Mouse (Mus musculus): ENCODE data around the gene Fbrsl1. TPM values are rescaled to one million over a fixed set of nuclear protein-coding genes. Genes with fewer than 3 reads are reported as not detected.

Fbrsl1 gene
- 6.9 and 7.5 TPM in 2 replicates for polyA plus RNA-seq (2015; fragmentation: Nextera tagmentation; extraction: Ambion mirVana)

DNA sequence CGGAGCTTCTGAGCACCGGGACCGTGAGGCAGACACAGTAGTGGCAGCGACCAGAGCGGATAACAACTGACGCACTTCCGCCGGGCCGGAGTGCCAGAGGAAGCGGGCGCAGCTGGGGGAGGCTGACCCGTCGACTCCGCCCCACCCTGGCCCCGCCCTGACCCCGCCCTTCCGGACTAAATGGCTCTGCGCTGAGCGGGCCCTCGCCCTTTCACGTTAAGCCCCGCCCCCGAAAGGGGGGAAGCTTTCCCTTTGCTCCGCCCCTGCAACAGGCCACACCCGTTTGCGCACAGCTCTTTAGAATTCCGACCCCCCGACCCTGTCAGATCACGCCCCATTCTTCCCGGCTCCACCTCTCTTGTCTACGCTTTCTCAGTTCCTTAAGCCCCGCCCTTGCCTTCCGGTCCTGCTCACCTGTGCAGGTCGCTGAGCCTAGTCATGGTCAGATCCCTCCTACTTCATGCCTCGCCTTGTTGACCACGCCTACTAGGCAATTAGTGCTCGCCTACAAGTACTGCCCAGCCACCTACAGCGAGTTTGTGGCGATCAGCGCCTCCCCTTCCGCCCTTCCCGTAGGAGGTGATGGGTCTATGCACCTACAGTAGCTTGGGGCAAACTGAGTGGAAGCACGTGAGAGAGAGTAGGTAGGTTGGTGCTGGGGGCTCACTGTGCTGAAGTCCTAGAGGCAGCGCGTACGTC lies at the start of gene Fbrsl1:
TSS of gene Fbrsl1 (minus strand) at position 68 of the 699 bp plus-strand sequence.

DNA sequence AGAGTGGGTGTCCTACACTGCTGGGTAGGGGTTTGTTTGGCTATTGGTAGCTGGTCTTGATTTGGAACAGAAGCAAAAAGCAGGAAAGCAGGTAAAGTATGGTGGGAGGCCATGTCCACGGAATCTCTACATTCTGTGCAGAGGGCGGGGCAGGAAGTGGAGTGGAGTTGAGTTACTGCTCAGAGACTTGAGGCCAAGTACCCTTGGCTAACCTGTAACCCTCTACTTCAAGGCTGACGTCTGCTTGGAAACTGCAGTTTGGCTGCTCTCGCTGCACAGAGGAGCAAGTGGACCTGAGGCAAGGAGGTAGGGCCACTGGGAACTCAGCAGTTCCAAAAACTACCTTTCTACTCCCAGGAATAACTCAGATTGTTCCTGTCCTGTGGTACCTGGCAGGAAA lies 103.8 kb downstream of the Fbrsl1 start, which contains the start of gene Lrcol1:
TSS of gene Lrcol1 (plus strand) at position 207 of the 400 bp plus-strand sequence.

DNA sequence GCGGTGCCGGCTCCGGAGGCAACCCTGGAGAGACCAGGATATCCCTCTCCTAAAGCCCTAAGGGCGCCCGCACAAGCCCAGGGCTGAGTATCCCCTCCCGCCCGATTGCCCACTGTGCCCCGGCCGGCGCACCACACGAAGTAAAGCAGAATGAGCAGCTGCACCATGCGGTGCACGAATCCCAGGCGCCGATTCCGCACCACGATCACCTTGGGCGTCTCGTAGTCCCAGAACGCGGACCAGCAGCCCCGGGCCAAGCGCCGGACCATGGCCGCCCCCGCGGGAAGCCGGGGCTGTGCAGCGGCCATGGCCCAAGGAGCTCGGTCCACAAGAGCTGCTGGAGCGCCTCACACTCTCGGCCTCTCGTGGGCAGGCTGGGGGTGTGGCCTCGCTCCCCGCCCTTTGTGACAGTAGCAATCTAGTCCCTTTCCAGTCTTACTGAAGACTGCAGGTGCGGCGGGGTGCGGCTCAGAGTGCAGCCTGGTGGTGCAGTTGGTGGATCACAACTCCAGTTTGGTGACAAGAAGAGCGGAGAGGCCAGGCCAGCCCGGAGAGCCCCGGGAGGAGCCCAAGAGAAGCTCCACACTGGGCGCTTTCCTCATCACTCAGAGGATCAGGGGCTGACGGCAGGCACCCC lies 105.5 kb downstream of the Fbrsl1 start, which contains the start of gene P2rx2:
TSS of gene P2rx2 (minus strand) at position 565 of the 637 bp plus-strand sequence.

Other genes with a start within 250 kb of the Fbrsl1 start
- 16.2 and 18.0 TPM in 2 replicates for gene Ankle2, start 217.5 kb downstream of the Fbrsl1 start, polyA plus RNA-seq (2015; fragmentation: Nextera tagmentation; extraction: Ambion mirVana)
- 33.9 and 34.5 TPM in 2 replicates for gene Pgam5, start 178.6 kb downstream of the Fbrsl1 start, polyA plus RNA-seq (2015; fragmentation: Nextera tagmentation; extraction: Ambion mirVana)
- 12.9 and 13.6 TPM in 2 replicates for gene Pxmp2, start 162.3 kb downstream of the Fbrsl1 start, polyA plus RNA-seq (2015; fragmentation: Nextera tagmentation; extraction: Ambion mirVana)
- 18.9 and 20.6 TPM in 2 replicates for gene Pole, start 162.2 kb downstream of the Fbrsl1 start, polyA plus RNA-seq (2015; fragmentation: Nextera tagmentation; extraction: Ambion mirVana)
- gene P2rx2, start 105.3 kb downstream of the Fbrsl1 start, polyA plus RNA-seq (2015; fragmentation: Nextera tagmentation; extraction: Ambion mirVana) = 0.22 and 0.34 TPM in 2 replicates
- gene Lrcol1, start 103.8 kb downstream of the Fbrsl1 start, polyA plus RNA-seq (2015; fragmentation: Nextera tagmentation; extraction: Ambion mirVana) = not detected in 2 replicates
- gene Galnt9, start 95.9 kb upstream of the Fbrsl1 start, polyA plus RNA-seq (2015; fragmentation: Nextera tagmentation; extraction: Ambion mirVana) = 0.18 and 0.57 TPM in 2 replicates
- gene Noc4l, start 204.9 kb upstream of the Fbrsl1 start, polyA plus RNA-seq (2015; fragmentation: Nextera tagmentation; extraction: Ambion mirVana) = 37.7 and 38.0 TPM in 2 replicates
- 9.2 and 11.8 TPM in 2 replicates for gene Ddx51, start 204.9 kb upstream of the Fbrsl1 start, polyA plus RNA-seq (2015; fragmentation: Nextera tagmentation; extraction: Ambion mirVana)